Mouse (Mus musculus) lung, postnatal 0 days (tissue): ENCODE results near the gene Pfdn5.

ENCODE experiments used
- CTCF ChIP-seq: IDR thresholded peaks from 2 replicates; pipeline ENCODE4 v1.5.1; 2016; ENCODE audit warnings: antibody characterized with exemption, mild to moderate bottlenecking
- EP300 ChIP-seq: IDR thresholded peaks from 2 replicates; pipeline ENCODE4 v1.6.1; 2016; ENCODE audit warnings: antibody characterized with exemption, mild to moderate bottlenecking, control low read depth

DNA sequence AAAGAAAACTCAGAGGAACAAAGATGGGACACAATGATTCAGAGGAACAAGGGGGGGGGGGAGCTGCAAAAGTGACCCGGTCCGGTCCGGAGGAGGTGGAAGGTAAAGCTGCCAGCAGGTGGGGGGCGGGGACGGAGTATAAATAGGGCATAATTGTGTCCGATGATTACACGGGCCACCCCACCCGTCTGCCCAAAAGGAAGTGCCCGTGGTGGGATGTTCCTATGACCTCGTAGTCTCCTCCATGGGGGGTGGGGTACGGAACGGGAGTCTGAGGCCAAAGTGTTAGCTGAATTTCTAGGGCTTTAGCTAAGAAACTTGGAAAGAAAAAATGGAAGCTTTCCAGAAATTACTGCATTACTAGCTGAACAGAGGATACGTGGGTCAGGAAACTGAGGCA is 44.1 kb downstream of the Pfdn5 start:
- TF ChIP-seq CTCF (no peak), EP300 (no peak)
